Mouse (Mus musculus): ENCODE results near the gene Srpx.

Srpx gene

DNA sequence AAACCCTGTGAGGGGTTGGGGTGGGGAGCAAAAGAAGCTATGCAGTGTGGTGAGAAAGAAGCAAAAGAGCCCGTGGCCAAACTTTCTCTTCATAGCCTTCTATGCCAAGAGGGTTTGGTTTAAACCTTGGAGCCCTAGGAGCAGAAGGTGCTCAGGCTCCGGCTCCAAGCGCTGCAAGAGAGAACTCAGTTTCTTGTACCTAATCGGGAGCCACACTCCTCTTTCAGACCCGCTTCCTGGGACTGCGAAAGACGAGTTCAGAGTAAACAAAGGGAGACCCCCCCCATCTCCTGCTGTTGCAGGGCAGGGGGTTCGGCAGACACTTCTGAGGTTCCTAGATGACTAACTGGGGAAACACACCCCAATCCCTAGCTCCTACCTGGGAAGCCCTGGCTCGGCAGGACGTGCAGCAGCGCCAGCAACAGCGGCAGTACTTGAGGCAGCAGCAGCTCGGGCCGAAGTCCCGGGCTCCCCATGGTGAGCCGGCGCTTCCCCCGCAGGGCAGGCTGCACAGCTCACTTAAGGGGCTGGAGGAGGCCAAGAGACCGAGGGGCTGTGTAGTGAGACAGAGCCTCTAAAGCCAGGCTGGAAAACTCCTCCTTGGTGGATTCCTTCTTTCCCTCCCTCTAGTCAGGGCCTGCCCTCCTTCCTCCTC lies at the start of gene Srpx:
Gene Srpx (minus strand): TSS at position 645 of the 655 bp plus-strand sequence.
- peak; percentile 18 for DNase-seq

DNA sequence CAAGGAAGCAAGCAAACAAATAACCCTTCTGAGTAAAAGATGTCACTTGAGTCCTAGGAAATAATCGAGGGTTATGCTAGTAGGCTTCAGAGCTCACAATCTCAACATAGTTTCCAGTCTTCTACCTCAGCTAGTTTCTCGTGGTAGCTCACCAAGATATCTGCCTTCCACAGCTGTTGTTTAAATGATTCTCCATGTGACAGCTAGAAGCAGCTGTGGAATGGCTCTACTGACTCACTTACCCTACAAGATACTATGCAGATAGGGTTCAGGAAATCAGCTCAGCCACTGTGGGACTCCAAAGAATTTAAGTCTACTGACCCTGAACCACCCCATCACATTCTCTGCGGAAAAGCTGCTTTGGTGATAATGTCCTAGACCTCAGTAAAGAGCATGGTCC lies 34.9 kb upstream of the Srpx start:
- no peak for DNase-seq

DNA sequence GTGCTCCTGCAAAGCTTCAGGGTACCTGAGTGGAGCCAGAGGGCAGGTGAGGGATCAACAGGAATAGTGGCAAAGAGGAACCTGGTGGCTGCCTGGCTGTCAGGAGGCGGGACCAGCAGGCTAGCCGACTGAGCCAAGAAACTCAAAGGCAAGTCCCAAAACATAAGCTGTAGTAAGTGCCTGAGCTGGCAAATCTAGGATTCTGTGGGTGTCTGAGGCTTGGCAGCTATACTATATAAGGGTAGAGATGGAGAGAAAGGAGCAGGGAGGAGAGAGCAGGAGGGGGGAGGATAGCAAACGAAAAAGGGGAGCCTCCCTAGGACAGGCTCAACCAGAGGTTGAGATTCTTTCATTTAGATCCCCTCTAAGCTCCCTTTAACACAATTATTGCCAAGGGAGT lies 1.7 kb downstream of the Srpx start:
- no peak for DNase-seq

DNA sequence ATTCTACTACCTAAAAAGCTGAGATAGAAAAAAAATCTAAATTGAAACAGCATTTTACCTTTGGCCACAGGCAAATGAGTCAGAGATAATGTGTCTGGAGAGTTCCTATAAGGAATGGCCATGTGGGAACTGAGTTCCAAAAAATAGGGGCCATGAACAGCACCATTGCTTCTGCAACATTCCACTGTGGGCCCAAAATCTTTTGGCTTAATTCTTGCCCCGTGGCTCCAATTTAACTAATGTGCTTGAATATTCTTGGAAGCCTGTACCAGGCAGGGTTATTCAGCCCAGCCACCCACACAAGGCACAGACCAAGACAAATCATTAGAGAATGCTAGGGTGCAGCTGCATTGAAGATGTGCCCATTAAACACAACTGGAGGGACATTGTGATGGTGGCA lies 6.8 kb downstream of the Srpx start:
- DNase-seq, result no peak

DNA sequence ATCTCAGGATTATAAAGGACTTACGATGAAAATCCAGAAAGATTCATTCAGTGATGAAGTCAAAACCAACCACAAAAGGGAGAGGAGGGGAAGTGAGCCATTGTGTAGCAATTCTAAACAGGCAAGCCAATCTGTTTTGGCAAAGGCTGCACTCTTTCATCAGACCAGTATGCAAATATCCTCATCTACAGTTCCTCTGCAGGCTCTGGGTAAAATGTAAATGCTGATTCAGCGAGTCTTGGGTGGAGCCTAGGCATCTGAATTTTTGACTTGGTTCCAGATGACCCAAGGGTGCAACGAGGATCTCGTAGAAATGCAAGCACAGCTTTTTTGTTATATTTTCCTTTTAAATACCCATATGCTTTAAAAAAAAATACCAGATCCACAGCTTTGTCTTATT lies 9.0 kb downstream of the Srpx start:
- DNase-seq, result no peak

DNA sequence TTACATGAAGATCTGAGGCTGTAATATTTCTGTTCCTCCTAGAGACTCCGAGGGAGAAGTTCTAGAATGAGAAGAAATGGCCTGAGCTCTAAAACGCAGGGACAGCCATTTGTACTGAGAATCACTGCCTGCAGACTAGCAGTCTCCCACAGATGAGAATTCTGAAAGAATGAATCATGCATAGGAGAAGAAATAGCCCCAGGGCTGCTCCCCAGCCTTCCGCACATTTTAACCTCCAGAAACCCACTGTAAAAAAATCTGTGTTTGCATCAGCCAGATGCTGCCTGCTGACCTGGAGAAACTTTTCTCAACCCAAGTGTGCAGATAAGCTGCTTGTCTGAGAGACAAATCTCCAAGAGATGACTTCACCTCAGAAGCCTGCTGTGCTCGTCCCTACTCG lies 12.0 kb downstream of the Srpx start:
- DNase-seq, result no peak

DNA sequence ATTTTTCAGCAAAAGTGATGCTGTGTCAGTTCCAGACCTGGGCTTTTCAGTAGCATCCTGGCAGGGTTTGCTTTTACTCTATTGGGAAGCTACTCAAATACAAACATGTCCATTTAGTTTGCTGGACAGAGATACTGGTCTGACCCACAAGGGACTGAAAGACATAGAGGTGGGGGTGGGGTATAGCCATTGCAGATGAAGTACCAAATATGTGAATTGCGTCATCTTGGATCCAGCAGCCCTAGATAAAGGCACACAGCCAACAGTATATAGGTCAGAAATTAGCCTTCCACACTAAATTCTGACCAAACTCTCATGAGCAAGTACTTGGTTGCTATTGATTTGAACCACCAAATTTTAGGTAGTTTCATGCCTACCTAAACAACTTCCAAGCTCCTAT lies 14.8 kb downstream of the Srpx start:
- DNase-seq, result no peak

DNA sequence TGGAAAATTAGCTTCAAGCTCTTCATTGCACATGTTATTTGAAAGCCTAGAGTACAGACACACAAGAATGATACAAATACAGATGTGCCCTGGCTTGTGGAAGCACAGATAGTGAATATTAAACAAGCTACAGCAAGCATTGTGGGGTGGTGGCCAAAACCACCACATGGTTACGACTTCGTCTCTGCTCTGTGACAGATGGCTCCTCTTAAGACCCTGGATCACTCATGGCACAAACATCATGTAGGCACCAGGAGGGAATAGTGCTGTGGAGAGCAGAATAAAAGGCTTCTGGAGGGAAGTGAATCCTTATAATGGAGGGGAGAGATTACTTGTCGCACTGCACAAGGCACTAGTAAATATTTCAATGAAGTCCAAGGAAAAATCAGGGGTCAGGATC lies 21.7 kb downstream of the Srpx start:
- DNase-seq, result no peak

DNA sequence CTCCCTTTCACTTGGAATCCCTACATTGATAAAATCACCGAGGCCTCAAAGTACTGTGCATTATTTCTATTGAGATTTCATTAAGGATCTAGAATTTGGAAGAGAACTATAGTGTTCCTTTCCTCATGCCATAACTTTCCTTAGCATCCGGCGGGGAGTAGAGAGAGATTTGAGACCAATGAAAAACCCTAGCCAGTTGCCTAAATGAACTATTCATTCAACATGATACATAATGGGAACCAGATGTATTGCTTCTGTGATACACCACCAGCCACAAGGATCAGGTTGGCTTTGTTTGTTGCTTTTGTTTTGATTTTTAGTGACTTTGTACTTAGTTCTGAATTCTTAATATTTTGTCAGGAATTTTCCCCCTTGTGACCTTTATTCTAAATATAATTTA lies 37.1 kb downstream of the Srpx start:
- DNase-seq, result no peak

DNA sequence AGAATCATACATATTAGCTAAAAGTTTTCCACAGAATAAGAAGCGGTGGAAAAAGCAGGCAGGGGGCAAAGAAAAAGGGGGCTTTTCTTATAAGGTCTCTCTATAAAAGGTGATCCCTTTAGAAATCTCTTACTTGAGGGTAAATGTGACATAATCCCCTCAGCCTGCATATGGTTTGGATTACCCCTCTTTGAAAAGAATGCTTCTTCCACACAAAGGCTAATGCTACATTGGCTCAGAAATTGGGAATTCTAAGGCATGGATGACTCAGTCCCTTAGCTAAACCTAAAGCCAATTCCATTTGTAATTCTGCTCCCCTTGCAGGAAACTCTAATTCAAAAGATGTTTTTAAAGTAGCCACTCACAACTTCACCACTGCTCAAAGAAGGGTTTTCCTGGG lies 37.5 kb downstream of the Srpx start:
- DNase-seq, result no peak

DNA sequence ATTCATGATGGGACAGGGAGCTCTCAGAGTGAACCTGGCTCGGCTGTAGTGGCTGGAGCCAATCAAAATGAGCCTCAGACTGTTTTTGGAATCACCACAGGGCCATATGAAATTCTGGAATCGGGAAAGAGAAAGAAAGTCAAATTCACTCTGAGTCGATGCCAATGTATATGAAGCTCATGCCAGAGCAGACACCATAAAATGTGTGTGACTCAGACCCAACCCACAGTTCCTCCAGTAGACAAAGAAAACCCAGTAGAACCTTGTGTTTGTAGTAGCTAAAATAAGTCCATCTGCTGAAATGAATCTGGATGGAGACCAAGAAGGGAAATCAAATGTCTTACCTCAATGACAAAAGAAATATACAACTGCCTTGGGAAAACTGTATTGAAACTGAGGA lies 43.5 kb downstream of the Srpx start:
- DNase-seq, result no peak

DNA sequence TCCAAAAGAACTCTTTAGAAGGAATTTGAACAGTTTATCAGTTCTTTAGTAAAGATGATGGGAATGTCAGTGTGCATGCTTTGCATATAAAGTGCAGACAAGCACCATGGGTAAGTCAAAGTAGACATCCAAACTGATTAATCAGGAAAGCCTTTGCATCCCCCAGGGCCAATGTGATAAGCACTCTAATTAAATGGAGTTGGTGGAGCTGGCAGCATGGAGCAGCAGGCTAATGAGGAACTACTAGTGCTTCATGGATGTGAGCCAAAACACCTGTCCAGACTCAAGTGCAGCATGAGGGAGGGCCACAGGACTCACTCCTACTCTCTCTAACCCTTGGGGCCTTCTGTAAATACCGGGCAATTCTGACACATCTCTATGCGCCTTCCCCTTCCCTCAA lies 46.0 kb downstream of the Srpx start:
- no peak for DNase-seq

DNA sequence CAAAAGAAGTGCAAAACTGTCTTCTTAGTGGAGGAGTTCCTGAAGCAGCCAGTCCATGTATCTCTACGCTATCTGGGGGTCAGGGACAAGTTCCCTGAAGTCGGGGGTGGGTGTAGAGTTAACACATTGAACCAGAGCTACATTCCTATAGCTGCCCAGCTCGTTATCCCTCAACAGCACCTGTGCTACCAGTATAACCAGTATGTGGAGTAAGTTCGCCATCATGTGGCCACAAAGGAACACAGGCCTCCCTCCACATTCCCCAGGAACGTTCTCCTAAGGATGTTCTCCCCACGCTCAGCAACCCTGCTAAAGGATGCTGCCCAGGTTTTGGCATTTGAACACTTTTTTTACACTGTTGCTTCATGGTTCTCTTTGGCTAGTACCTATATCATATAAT lies 46.8 kb downstream of the Srpx start:
- DNase-seq, result peak; percentile 10

DNA sequence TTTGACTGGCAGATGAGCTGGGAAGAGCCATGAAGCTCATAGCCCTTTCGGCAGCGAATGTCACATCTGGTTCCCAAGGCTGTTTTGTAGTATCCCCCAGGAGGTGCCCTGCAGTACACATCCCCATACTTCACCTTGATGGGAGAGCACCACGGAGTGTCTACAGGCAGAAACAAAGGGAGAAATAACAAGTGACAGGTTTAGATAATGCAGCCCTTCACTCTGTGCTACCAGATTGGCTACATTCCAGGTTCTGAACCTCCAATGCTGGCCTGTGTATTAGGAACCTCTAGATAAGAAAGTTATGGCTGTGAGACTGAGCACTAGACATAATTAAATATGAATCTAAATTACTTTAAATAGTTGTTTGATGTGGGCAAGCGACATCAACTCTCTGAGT lies 48.1 kb downstream of the Srpx start:
- DNase-seq, result no peak

DNA sequence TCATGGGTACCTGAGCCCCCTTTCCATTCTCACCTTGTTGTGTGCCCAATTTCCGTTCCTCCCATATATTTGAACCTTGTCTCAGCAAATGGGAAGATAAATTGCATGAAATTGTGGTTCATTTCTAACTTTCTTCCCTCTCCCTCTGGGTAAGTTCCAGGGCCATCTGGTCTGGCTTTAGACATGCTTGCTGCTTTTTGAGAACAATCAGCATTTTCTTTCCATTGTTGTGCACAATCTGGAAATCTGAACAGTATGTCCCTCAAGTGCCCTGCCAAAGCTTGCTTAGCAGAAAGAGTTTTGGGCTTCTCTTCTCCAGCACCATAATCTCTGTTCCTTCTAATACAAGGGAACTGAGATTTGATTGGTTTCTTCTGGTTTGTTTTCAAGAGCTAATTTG lies 53.7 kb downstream of the Srpx start:
- DNase-seq, result no peak

DNA sequence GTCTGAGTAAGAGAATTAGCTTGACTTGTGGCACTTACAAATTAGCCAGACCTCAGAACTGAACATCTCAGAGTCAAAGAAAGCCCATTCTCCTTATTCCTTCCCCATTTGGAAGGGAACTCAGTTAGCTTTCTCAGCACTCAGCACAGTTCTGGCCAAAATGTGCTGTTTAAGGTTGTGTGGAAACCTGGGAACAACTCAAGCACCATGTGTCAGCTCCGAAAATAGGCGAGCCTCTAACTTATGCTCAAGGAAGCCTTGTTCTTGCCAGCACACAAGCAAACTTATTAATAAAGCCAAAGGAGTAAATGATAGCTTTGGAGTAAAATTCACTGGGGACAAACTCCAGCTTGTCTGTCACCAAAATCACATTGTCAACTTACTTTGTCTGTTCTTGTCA lies 54.1 kb downstream of the Srpx start:
- DNase-seq, result no peak

DNA sequence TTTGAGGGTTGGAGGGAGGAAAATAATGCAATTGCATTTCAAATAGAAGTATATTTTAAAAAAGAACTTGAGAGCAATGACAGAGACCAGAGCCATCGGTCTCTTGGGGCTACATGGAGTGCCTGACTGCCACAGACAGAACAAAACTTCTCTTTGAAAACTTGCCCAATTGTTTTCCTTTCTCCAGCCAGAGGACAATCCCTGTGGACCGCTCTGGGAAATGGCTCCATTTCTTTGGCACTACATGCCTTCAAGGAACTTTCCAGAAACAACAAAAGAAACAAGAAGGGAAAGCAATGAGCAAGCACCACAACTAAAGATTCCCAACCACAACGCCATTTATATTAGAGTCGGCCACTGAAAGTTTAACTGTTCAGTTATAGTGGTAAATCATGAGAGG lies 55.3 kb downstream of the Srpx start:
- DNase-seq, result peak; percentile 0

DNA sequence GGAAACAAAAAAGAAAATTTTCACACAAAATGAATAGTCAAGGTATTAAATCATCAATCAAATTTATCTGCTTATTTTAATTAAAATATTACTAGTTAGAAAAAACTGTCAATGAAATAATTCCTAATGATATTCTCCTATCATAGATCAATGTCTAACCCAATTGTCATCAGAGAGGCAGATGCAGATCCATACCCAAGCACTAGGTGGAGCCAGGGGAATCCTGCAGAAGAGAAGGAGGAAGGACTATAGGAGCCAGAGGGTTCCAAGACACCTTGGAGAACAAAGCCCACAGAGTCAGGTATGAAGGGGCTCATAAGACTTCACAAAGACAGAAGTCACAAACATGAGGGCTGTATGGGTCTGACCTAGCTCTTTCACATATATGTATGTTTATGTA lies 82.8 kb downstream of the Srpx start:
- peak; percentile 0 for DNase-seq

DNA sequence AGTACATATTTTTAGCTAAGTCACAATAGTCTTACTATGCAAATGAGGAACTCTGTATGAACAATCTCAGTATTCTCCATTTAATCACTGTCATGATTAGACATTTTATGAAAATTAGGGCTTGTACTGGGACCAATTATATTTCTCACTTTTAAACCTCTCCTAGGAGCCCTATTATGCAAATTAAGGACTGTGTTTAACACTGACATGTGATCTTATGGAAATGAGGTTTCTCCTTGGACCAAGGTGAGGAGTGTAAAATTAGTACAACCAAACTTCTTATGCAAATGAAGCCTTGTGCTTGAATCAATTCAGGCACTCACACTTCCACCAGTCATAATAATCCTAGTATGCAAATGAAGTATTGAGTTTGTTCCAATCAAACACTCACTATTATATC lies 107.3 kb downstream of the Srpx start:
- DNase-seq, result no peak

DNA sequence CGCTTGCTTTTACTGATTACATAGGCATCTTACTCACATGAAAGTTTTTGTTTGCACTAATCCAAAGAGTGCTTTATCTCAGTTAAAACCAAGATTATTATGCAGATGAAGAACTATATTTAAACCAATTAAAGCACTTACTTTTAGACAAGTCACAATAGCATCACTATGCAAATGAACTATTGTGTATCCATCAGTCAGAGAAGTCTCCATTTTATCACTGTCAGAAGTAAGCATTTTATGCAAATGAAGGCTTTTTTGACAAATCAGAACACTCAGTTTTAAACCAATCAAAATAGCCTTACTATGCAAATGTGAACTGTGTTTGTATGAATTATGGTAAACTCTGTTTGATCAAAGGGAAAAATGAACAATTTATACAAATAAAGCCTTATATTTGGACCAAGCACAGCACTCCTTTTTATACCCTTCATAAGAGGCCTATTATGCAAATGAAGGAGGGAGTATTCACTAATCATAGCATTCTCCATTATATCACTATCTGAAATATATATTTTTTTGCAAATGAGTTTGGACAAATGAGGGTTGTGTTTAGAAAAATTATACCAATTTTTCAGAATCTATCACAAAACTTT lies 109.7 kb downstream of the Srpx start:
- no peak for DNase-seq

DNA sequence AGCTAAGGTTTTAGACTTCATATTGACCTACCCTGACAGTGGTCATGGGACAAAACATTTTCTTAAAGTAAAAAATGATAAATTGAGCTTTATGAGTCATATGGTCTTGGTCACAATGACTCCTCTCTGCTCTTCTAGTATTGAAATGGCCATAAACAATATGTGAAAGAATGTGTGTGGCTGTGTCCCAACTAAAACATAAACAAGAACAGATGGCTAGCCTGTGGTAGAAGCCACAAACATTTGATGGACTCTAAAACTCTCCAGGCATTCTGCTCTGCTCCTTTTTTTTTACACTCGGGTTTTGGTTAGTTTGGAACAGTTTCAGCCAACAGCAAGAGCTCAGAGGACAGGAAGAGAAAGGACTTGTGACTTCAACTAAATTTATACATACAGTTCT lies 111.6 kb downstream of the Srpx start:
- no peak for DNase-seq

DNA sequence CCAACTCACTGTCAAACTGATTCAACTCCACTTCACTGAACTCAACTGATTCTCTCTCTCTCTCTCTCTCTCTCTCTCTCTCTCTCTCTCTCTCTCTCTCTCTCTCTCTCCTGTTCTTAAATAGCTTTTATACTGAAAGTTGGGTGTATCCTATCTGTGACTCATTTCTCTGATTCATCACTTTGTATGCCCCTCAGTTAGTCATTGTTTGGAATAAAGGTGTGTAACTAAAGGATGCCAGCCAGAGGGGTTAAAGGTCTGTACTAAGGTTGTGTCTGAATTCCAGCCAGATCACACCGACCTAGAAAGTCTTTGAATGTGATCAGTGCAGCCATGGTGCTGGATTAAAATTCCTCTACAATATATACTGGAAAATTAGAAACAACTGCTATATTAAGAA lies 116.8 kb downstream of the Srpx start:
- no peak for DNase-seq
